ENCODE assay signal across 14 mouse cellular contexts in genomic region chr19:55217365-55217764, GRCm38 (mm10). TPM values are rescaled to one million over a fixed set of nuclear protein-coding genes. Genes with fewer than 3 reads are reported as not detected.
A peak's percentile ranks its signal among the peaks of the same experiment; 100 is the strongest.
DNase-seq lines count a peak whose midpoint lies in the region; ATAC-seq lines count a peak whose summit lies in the region.
"Had no signal": no experiment of that assay in that cellular context is flagged by ENCODE, and none has a peak within 500 bp of the region (broad histone marks: within the 10 kb centered on the region; RNA-seq: fewer than 3 reads in every experiment).

No protein-coding gene starts in this region.

- H3K4me3 ChIP-seq in lung, embryonic 15.5 days: no peak overlapping the region

- H3K9me3 ChIP-seq in lung, embryonic 15.5 days: no peaks in the 10 kb centered on the region
- H3K9me3 ChIP-seq: hindbrain, embryonic 13.5 days had no signal

- no peak overlapping the region for H3K4me2 ChIP-seq in lung, embryonic 15.5 days

- 62% methylated on average over 9 of the region's 9 CpGs for WGBS in lung, embryonic 15.5 days

- H3K36me3 ChIP-seq in lung, embryonic 15.5 days: no peaks in the 10 kb centered on the region
- H3K36me3 ChIP-seq: hindbrain, embryonic 13.5 days had no signal

- peaks cover 31% of the 10 kb centered on the region for H3K4me1 ChIP-seq in lung, embryonic 15.5 days

- DNase-seq in lung, postnatal 4 days: no peak
- peak; percentile 57 for DNase-seq in kidney, postnatal 10 days
- DNase-seq in left cerebral cortex, postnatal 10 days (ENCODE audit: extremely low spot score in 1 of 2, low spot score in 2 of 2): peak; percentile 65 to 77
- peak; percentile 15 for DNase-seq in right cerebral cortex, postnatal 4 days
- DNase-seq in spleen, postnatal 4 days (ENCODE audit: low spot score in 2 of 2): no peak
- DNase-seq in testis, postnatal 14 days (ENCODE audit: low spot score): no peak
- DNase-seq in adrenal gland, adult 2 months: no peak
- DNase-seq: heart, adult 11 months; retina, postnatal 1 day; thymus, adult 2 months had no signal

- H3K27me3 ChIP-seq in lung, embryonic 15.5 days: no peaks in the 10 kb centered on the region

- intact Hi-C loops in left cerebral cortex, postnatal 10 days (cut with DNase I): no loop called here

- no peak overlapping the region for H3K9ac ChIP-seq in lung, embryonic 15.5 days
- H3K9ac ChIP-seq: hindbrain, embryonic 13.5 days had no signal

- no peak for ATAC-seq in lung, embryonic 15.5 days (ENCODE audit: borderline replicate concordance, extremely low read depth, low FRiP score, low TSS enrichment)

- peak overlapping the region; percentile 43; the same call in 1 of the 2 replicates for H3K27ac ChIP-seq in lung, embryonic 15.5 days
- H3K27ac ChIP-seq: hindbrain, embryonic 13.5 days had no signal

RNA-seq across cellular contexts. Expression of gene Gucy2g, which starts 23.7 kb away (rescaled TPM):
- polyA plus RNA-seq in lung, embryonic 15.5 days (2015; fragmentation: Nextera tagmentation; extraction: Ambion mirVana): 0.05 TPM in 1 of 2 replicates, not detected in the other
- total RNA-seq in left cerebral cortex, postnatal 10 days (2021): 1 to 10 TPM; 2.4 to 2.7 TPM
- not detected for total RNA-seq in adrenal gland, adult 2 months (2021)
- 0.03 TPM in 1 of 2 replicates, not detected in the other for polyA plus RNA-seq in adrenal gland, adult 2 months (2012; rRNA removed)
- polyA plus RNA-seq: erythroblast, embryonic 14.5 days had no signal

RNA-seq across cellular contexts. Expression of gene Acsl5, which starts 34.4 kb away (rescaled TPM):
- 81.8 and 83.7 TPM in 2 replicates for polyA plus RNA-seq in lung, embryonic 15.5 days (2015; fragmentation: Nextera tagmentation; extraction: Ambion mirVana)
- 10 to 100 TPM; 38.9 to 40.2 TPM for total RNA-seq in left cerebral cortex, postnatal 10 days (2021)
- total RNA-seq in adrenal gland, adult 2 months (2021): 100 to 1,000 TPM in 1 of 2 experiments, 10 to 100 TPM in 1; 86.1 to 324 TPM
- polyA plus RNA-seq in adrenal gland, adult 2 months (2012; rRNA removed): 7.4 and 10.4 TPM in 2 replicates

RNA-seq across cellular contexts. Expression of gene Tectb, which starts 36.8 kb away (rescaled TPM):
- 0.15 TPM in 1 of 2 replicates, not detected in the other for polyA plus RNA-seq in lung, embryonic 15.5 days (2015; fragmentation: Nextera tagmentation; extraction: Ambion mirVana)
- under 1 TPM in 1 of 2 experiments, not detected in 1; 0.32 TPM for total RNA-seq in left cerebral cortex, postnatal 10 days (2021)
- under 1 TPM; 0.41 to 0.89 TPM for total RNA-seq in adrenal gland, adult 2 months (2021)
- polyA plus RNA-seq in adrenal gland, adult 2 months (2012; rRNA removed): 0.04 TPM in 1 of 2 replicates, not detected in the other
- polyA plus RNA-seq: erythroblast, embryonic 14.5 days; limb, embryonic 14.5 days had no signal

Comparison
In these comparisons a context has a peak if more than half of its experiments do, and no peak if none do; other contexts are left out.
1. DNase-seq: peak in kidney, postnatal 10 days (single experiment), left cerebral cortex, postnatal 10 days (2 of 2) and right cerebral cortex, postnatal 4 days (single experiment); none in lung, postnatal 4 days (0 of 2), spleen, postnatal 4 days (0 of 2), testis, postnatal 14 days (single experiment) and adrenal gland, adult 2 months (single experiment).